Mouse (Mus musculus): Measurements from ENCODE around the gene Gfap.

Gene Gfap

GRCm38 (mm10) chr11:102895779-102896178, 4.9 kb downstream of the Gfap start:
- DNase-seq: no peak

DNA sequence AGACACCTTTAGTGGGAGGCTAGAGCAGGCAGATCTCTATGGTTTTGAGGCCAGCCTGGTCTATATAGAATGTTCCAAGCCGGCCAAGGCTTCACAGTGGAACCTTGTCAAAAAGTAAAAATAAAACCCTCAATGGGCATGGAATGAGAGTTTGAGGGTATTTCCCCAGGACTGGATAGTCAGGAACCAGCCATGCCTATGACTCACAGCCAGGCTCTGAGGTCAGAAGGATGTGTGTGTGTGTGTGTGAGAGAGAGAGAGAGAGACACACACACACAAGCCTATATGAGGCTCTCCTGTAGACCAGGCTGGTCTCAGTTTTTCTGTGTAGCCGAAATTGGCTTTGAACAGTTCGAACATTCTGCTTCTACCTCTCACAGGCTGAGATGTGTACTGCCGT, 6.0 kb downstream of the Gfap start:
- DNase-seq: no peak

DNA sequence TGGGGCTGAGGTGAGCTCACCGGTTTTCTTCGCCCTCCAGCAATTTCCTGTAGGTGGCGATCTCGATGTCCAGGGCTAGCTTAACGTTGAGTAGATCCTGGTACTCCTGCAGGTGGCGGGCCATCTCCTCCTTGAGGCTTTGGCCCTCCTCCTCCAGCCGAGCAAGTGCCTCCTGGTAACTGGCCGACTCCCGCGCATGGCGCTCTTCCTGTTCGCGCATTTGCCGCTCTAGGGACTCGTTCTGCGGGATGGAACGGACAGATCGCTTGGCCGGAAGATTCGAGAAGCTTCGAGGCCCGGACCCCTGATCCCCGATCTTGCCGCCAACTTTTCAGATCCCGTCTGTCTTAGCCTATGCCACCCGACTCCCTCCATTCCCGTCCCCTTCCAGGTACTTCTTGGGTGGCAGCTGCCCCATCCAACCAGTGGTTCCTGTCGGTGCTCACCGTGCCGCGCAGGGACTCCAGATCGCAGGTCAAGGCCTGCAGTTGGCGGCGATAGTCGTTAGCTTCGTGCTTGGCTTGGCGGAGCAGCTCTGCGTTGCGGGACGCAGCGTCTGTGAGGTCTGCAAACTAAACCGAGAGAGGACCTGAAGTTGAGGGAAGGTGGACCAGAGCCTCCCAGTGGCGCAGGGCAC, 7.6 kb downstream of the Gfap start:
- peak; percentile 83 for DNase-seq

- DNase-seq: no peak
Observed at GRCm38 (mm10) chr11:102890096-102890495, 10.6 kb downstream of the Gfap start.

GRCm38 (mm10) chr11:102888135-102888534, 12.6 kb downstream of the Gfap start:
- DNase-seq: no peak

DNA sequence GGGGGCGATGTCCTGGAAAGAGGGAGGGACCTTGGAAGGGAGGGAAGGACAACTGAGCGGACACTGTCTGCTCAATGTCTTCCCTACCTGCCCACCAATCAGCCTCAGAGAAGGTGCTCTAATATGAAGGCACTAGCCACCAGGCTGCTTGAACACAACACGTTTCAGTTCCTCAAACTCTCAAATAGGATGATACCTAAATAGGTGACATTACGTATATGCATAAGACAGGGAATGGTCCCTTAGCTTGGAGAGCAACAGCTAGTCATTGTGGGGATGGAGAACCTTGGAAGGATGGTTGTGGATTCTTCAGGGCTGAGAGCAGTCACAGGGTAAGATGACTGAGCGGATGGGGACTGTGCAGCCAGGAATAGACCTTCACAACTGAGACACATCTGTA, 13.3 kb downstream of the Gfap start:
- DNase-seq: no peak

DNA sequence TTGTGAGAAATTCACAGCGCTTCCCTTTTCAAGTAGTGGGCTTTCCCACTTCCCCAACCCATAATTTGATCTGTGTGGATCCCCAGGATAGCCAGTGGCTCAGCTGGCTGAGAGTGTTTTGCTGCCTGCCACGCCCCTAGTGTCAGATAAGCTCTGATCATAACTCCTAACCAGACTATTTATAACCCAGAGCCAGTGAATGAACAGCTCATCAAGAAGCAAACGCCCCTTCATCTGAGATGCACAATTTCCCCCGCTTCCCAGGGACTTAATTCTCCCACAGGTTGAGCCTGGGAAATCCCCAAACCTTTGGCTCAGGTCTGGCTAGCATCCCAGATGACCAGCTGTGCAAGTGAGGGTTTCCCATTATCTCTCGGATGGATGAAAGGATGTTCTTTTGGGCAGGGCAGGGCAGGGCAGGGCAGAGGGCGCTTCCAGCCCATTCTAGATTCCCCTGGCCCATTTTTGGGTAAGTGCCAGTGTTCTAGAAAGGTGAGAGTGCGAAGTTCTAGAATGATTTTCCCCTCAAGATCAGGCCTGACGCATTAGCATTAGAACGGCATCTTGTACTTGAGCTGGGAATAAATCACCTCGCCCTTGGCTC, 16.0 kb downstream of the Gfap start, which contains the start of gene Fam187a:
Gene Fam187a (plus strand): TSS at position 554 of the 604 bp plus-strand sequence.
- DNase-seq: no peak

DNA sequence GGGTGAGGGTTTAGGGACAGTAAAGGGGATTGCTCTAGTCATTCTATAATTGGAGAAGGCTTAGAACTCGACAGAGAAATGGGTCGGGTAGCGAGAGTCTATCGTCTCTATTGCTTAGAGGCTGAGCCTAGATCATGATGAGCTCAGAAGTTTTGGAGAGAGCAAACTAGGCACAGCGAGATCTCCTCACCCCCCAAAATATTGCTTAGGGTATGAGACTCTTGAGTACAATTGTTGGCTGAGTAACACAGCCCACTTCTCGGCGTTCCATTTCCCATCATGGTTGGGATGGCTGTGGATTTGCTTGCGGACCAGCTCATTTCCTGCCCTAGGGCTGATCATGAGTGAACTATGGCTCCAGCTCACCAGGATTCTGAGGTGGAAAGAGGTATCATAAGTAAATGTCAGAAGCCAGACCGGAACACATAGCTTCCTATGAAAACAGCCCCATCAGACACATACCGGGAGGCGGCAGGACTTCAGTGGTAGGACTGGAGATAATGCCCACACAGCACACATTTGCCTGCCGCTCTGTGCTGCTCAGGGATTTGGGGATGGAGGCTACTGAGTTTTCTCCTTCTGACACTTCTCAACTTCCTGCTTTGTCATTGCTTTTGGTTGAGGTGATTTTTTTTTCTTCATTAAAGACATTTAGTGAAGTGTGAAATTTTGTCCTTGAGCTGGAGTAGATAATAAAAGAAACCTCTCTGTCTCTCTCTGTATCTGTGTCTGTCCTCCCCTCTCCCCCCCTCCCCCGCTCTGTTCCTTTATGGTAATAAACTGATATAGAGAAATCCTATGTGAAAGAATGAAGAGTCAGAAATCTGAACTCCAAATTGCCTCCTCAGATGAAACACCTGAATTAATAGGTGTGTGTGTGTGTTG, 19.2 kb downstream of the Gfap start:
- peak; percentile 5 for DNase-seq

DNA sequence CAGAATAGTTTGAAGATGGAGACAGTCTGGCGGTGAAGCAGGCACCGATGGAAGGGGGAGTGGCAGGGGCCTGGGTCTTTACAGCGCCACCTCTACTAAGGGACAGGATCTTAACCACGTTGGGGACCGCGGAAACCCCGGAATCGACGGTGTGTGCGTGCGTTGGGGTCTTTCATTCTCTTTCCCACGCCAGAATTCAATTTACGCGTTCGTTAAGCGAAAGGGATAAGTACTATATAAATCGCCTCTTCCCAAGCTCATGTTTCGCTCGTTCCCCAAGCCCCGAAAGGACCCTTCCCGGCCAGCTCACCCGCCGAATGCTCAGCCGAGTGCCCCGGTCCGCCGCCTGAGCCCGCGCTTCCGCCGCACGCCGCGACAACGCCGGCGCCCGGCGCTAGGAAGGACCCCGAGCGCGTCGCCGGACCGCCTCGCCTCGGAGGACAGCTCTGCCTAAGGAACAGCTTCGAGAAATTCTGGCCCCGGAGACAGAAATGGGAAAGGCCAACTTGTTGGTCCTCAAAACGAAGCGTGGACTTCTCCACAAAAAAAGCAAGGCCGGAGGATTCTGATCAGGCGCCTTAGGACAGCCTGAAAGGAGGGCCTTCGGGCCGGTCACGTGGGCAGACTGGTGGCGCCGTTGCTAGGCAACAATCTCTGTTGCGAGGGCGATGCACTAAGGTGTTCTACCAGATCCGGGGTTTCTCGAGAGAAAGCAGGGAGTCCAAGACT, 20.0 kb downstream of the Gfap start, which contains the start of the genes Eftud2 and Ccdc103:
Gene Eftud2 (minus strand): TSS at position 401 of the 729 bp plus-strand sequence.
Gene Ccdc103 (plus strand): TSS at position 620 of the 729 bp plus-strand sequence.
- DNase-seq: peak; percentile 91

DNA sequence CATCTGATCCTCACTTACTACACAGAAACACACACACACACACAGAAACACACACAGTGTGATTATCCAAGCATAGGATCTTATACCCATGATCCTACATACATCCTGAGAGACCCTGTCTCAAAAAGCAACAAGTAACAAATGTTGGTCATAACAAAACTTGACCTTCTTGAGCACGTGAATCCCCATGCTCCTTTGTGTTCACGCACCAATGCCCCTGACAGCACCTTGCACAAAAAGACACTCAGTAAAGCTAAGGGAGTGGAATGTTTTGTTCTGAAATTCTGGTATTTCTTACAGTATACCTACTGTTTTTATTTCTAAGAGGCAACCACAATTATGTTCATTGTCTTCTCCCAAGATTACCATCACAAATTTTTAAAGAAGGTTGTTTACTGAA, 21.2 kb downstream of the Gfap start:
- no peak for DNase-seq

- DNase-seq: no peak
Observed at GRCm38 (mm10) chr11:102874801-102875334, 25.8 kb downstream of the Gfap start.

DNA sequence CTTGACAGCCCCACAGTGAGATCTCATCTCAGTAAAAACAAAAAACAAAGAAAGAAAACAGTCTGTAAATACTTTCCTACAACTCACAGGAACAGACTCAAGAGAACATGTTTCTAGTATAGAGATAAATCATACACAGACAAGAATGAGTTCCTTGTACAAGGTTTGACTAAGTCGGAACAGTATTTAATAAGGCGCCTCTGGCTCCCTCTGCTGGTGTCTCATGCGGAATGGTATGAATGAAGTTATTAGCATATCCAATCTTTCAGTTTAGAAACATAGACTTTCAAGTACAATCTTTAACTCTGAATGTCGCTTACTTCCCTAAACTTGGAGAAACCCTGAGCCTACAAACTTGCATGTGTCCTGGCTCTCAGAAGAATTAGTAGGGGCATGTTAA, 36.4 kb downstream of the Gfap start:
- peak; percentile 28 for DNase-seq

DNA sequence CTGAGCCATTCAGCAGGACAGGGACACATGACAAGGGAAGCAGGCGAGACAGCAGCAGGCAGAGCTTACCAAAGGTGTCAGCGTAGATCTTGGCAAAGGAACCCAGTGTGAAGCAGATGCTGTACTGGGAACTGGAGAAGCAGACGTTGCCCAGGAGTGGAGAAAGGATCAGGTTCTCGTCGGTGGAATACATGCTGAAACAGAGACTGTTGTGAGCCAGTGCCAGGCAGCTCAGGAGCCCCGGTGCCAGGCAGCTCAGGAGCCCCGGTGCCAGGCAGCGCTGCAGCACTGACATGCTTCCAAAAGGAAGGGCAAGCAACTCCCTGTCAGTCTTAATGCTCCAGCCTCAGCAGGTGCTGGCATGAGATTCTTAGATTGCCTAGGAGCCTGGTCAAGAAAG, 40.8 kb downstream of the Gfap start:
- DNase-seq: no peak

- no peak for DNase-seq
Observed at GRCm38 (mm10) chr11:102858951-102859350, 41.8 kb downstream of the Gfap start.

GRCm38 (mm10) chr11:102855941-102856340, 44.8 kb downstream of the Gfap start:
- no peak for DNase-seq

- DNase-seq: no peak
Observed at GRCm38 (mm10) chr11:102853760-102854159, 47.0 kb downstream of the Gfap start.

DNA sequence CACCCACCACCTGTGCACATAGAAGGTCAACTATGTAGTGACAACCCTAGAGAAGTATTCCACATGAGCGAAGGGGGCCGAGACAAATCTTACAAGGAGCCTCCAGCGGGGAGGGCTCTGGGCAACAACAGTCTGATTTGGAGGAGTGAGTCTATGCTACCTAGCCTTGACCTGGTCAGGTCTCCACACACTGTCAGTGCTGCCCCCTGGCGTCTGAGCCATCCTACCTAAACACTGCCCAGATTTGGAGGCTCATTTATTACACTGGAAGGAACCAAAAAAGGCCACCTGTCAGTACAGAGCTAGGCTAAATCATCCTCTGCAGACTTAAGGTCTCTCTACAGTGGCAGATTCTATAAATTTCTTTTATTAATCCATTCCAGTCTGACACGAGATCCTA, 48.8 kb downstream of the Gfap start:
- peak; percentile 38 for DNase-seq

- no peak for DNase-seq
Observed at GRCm38 (mm10) chr11:102845926-102846325, 54.8 kb downstream of the Gfap start.

- no peak for DNase-seq
Observed at GRCm38 (mm10) chr11:102838616-102839150, 62.0 kb downstream of the Gfap start.

- DNase-seq: peak; percentile 18
Observed at GRCm38 (mm10) chr11:102838126-102838525, 62.6 kb downstream of the Gfap start.

DNA sequence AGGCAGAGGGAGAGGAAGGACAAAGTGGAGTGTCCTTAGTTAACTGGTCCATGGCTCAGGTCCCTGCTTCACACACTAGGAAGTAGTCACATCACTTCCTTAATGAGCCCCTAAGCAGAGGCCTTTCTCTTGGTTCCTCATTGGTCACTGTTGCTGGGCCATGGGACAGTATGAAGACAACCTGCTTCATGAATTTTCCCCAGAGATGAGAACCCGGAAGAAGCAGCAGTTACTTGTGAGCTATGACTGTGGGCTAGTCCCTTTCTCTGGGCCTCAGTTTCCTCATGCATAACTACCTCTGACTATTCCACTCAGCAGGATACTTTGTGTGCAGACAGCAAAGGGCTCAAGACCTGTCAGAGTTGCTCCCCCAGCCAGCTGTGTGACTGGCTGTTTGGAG, 63.3 kb downstream of the Gfap start:
- no peak for DNase-seq

Measured in kidney, adult 11 months (tissue).